Mouse (Mus musculus) small intestine, adult 2 months (tissue): ENCODE results near the gene Pla2g6.

Experiments
- CTCF ChIP-seq: fragments of 200-500 bp; IDR thresholded peaks from 2 replicates; pipeline ENCODE4 v1.5.1; 2012; ENCODE audit warnings: low read depth, mild to moderate bottlenecking, control low read depth, inconsistent platforms, low read length, moderate library complexity, mixed read lengths; ENCODE audit not compliant: insufficient replicate concordance, insufficient read length; ENCODE audit errors: extremely low read depth
- POLR2A ChIP-seq: fragments of 200-500 bp; IDR thresholded peaks from 2 replicates; pipeline ENCODE4 v1.6.1; 2012; ENCODE audit warnings: low read depth, mild to moderate bottlenecking, control low read depth, inconsistent platforms, low read length, moderate library complexity

DNA sequence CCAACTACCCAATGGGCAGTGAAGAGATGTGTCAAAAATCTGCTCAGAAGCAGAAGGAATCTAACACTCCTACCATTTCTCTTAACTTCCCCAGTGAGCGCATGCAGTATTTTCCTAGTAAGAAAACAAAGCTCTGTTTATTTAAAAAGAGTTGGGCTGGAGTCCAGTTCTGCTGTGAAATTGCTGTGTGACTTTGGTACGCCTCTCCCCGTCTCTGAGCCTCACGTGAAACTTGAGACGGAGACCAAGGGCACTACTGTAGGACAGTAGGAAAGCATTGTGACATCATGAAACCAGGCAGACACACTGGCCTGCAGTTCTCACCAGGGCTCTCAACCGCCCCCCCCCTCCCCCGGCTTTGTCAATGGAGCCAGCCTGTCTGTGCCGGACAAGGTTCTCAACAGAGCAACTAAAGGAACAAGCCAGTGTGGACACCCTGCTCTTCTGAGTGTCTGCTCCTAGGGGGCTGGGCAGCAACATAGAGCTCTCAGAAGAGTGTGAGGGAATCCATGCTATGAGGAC, 14.3 kb downstream of the Pla2g6 start:
- no peak for TF ChIP-seq POLR2A
- TF ChIP-seq CTCF: no peak
